Mouse (Mus musculus) heart, embryonic 16.5 days (tissue): Measurements from ENCODE around the gene Cutc. TPM values are rescaled to one million over a fixed set of nuclear protein-coding genes. Genes with fewer than 3 reads are reported as not detected.

Experiments
- ATAC-seq: fragments of 200-750 bp; cut with Nextera tagmentation; replicated peaks from 2 replicates; pipeline ENCODE4 v1.8.0; 2017; ENCODE audit warnings: moderate number of reproducible peaks; ENCODE audit not compliant: insufficient read depth, low FRiP score; ENCODE audit errors: extremely low read depth
- H3K27ac ChIP-seq: fragments of 300-500 bp; sonication (generic); 2 replicates; pipeline ENCODE4 v1.5.1; 2014; ENCODE audit warnings: mild to moderate bottlenecking, low read length, control low read depth, moderate library complexity
- H3K27me3 ChIP-seq: fragments of 300-500 bp; sonication (generic); 2 replicates; pipeline ENCODE4 v1.6.1; 2014; ENCODE audit warnings: low read length, mixed read lengths; ENCODE audit not compliant: control insufficient read depth, insufficient read depth
- H3K36me3 ChIP-seq: fragments of 300-500 bp; sonication (generic); 2 replicates; pipeline ENCODE4 v1.6.1; 2014; ENCODE audit not compliant: control insufficient read depth, insufficient read depth
- H3K4me1 ChIP-seq: fragments of 300-500 bp; sonication (generic); 2 replicates; pipeline ENCODE4 v1.6.1; 2014; ENCODE audit warnings: low read length, mixed read lengths; ENCODE audit not compliant: control insufficient read depth, insufficient read depth
- H3K4me2 ChIP-seq: fragments of 300-500 bp; sonication (generic); 2 replicates; pipeline ENCODE4 v1.6.1; 2014; ENCODE audit warnings: low read depth, mild to moderate bottlenecking, control low read depth, low read length
- H3K4me3 ChIP-seq: fragments of 300-500 bp; sonication (generic); 2 replicates; pipeline ENCODE4 v1.5.1; 2014; ENCODE audit warnings: mild to moderate bottlenecking, control low read depth, low read length
- H3K9ac ChIP-seq: fragments of 300-500 bp; sonication (generic); 2 replicates; pipeline ENCODE4 v1.6.1; 2014; ENCODE audit warnings: low read length, control low read depth
- H3K9me3 ChIP-seq: fragments of 300-500 bp; sonication (generic); replicated peaks from 2 replicates; pipeline ENCODE4 v1.6.1; 2016; ENCODE audit warnings: low read length; ENCODE audit not compliant: control insufficient read depth
- WGBS: fragments of 180-500 bp; shearing (Covaris S2); extraction: QIAGEN DNeasy Blood & Tissue Kit; methylation state at CpG from one replicate; pipeline ENCODE4 v1.1.7; 2014; 5-methylcytosine and 5-hydroxymethylcytosine counted together
- polyA plus RNA-seq: library from polyadenylated mRNA; unstranded; fragments of >200 nt; fragmentation: Nextera tagmentation; extraction: Ambion mirVana; gene quantifications from 2 replicates; pipeline ENCODE4 v1.2.1, GENCODE M21; 2015

Gene Cutc
- polyA plus RNA-seq: 10.6 and 11.4 TPM in 2 replicates

- ATAC-seq: peak; percentile 92
- Histone ChIP-seq H3K36me3 (peaks cover 20% of the 10 kb centered on the region), H3K9ac (peak within 1 kb of the TSS; percentile 90), H3K4me3 (peak within 1 kb of the TSS; percentile 79), H3K4me2 (peak within 1 kb of the TSS; percentile 75), H3K4me1 (peaks cover 4% of the 10 kb centered on the region), H3K9me3 (no peaks in the 10 kb centered on the region), H3K27me3 (no peaks in the 10 kb centered on the region), H3K27ac (peak within 1 kb of the TSS; percentile 96)
- under 1% methylated on average over 62 of the region's 62 CpGs for WGBS
These were observed at the start of gene Cutc, which contains the start of gene Cox15 for GRCm38 (mm10) chr19:43752489-43753225. Gene Cutc, plus strand, starts transcription at chr19:43752996. Gene Cox15, minus strand, starts transcription at chr19:43753000.

- Histone ChIP-seq H3K27me3 (no peaks in the 10 kb centered on the region), H3K36me3 (peaks cover 21% of the 10 kb centered on the region), H3K9me3 (no peaks in the 10 kb centered on the region), H3K4me1 (no peaks in the 10 kb centered on the region), H3K4me3 (no peak overlapping the region), H3K4me2 (no peak overlapping the region), H3K9ac (no peak overlapping the region), H3K27ac (no peak overlapping the region)
- WGBS: 86% methylated on average over 11 of the region's 11 CpGs
- no peak for ATAC-seq
These were observed 48.6 kb upstream of the Cutc start for GRCm38 (mm10) chr19:43704211-43704610.

GRCm38 (mm10) chr19:43704787-43705497 is 47.9 kb upstream of the Cutc start:
- Histone ChIP-seq H3K27ac (no peak overlapping the region), H3K36me3 (peaks cover 18% of the 10 kb centered on the region), H3K4me3 (no peak overlapping the region), H3K27me3 (no peaks in the 10 kb centered on the region), H3K4me2 (no peak overlapping the region), H3K9me3 (no peaks in the 10 kb centered on the region), H3K4me1 (no peaks in the 10 kb centered on the region), H3K9ac (no peak overlapping the region)
- no peak for ATAC-seq
- WGBS: 89% methylated on average over 17 of the region's 17 CpGs

- 84% methylated on average over 7 of the region's 7 CpGs for WGBS
- H3K9ac ChIP-seq: no peak overlapping the region
- no peaks in the 10 kb centered on the region for H3K27me3 ChIP-seq
- H3K4me3 ChIP-seq: no peak overlapping the region
- no peaks in the 10 kb centered on the region for H3K9me3 ChIP-seq
- H3K36me3 ChIP-seq: peaks cover 20% of the 10 kb centered on the region
- no peak for ATAC-seq
- no peak overlapping the region for H3K27ac ChIP-seq
- H3K4me2 ChIP-seq: no peak overlapping the region
- H3K4me1 ChIP-seq: no peaks in the 10 kb centered on the region
These were observed 44.6 kb upstream of the Cutc start for GRCm38 (mm10) chr19:43708206-43708605.

GRCm38 (mm10) chr19:43709317-43709716 is 43.5 kb upstream of the Cutc start:
- Histone ChIP-seq H3K4me1 (no peaks in the 10 kb centered on the region), H3K27me3 (peaks cover under 1% of the 10 kb centered on the region; the same call in 1 of the 2 replicates), H3K9me3 (no peaks in the 10 kb centered on the region), H3K9ac (no peak overlapping the region), H3K4me2 (no peak overlapping the region), H3K36me3 (peaks cover 18% of the 10 kb centered on the region), H3K27ac (no peak overlapping the region), H3K4me3 (no peak overlapping the region)
- 90% methylated on average over 8 of the region's 8 CpGs for WGBS
- ATAC-seq: no peak

- no peak overlapping the region for H3K4me3 ChIP-seq
- peaks cover 6% of the 10 kb centered on the region; the same call in 1 of the 2 replicates for H3K27me3 ChIP-seq
- H3K36me3 ChIP-seq: peaks cover 10% of the 10 kb centered on the region
- H3K9me3 ChIP-seq: no peaks in the 10 kb centered on the region
- H3K4me1 ChIP-seq: no peaks in the 10 kb centered on the region
- 60% methylated on average over 22 of the region's 22 CpGs for WGBS
- ATAC-seq: no peak
- no peak overlapping the region for H3K4me2 ChIP-seq
- H3K9ac ChIP-seq: no peak overlapping the region
- no peak overlapping the region for H3K27ac ChIP-seq
These were observed 41.5 kb upstream of the Cutc start for GRCm38 (mm10) chr19:43711159-43711916.

- no peak for ATAC-seq
- Histone ChIP-seq H3K4me3 (no peak overlapping the region), H3K9ac (no peak overlapping the region), H3K36me3 (peaks cover 10% of the 10 kb centered on the region), H3K27ac (no peak overlapping the region), H3K4me1 (no peaks in the 10 kb centered on the region), H3K4me2 (no peak overlapping the region), H3K9me3 (no peaks in the 10 kb centered on the region), H3K27me3 (peaks cover 6% of the 10 kb centered on the region; the same call in 1 of the 2 replicates)
- WGBS: 83% methylated on average over 5 of the region's 5 CpGs
These were observed 40.8 kb upstream of the Cutc start for GRCm38 (mm10) chr19:43711971-43712370.

- H3K36me3 ChIP-seq: peaks cover 25% of the 10 kb centered on the region
These were observed 32.7 kb upstream of the Cutc start for GRCm38 (mm10) chr19:43720061-43720460.

More at GRCm38 (mm10) chr19:43720061-43720460, 32.7 kb upstream of the Cutc start:
- H3K27me3 ChIP-seq: peaks cover 7% of the 10 kb centered on the region; the same call in 1 of the 2 replicates
- WGBS: 90% methylated on average over 11 of the region's 11 CpGs
- no peaks in the 10 kb centered on the region for H3K9me3 ChIP-seq
- no peaks in the 10 kb centered on the region for H3K4me1 ChIP-seq
- H3K9ac ChIP-seq: no peak overlapping the region
- ATAC-seq: no peak
- no peak overlapping the region for H3K4me2 ChIP-seq
- no peak overlapping the region for H3K4me3 ChIP-seq
- H3K27ac ChIP-seq: no peak overlapping the region
